Mouse (Mus musculus): Measurements from ENCODE around the gene Mef2d. TPM values are rescaled to one million over a fixed set of nuclear protein-coding genes. Genes with fewer than 3 reads are reported as not detected.

The Mef2d gene
- polyA plus RNA-seq, 1 experiment from 2014 or later, result 21.5 TPM

DNA sequence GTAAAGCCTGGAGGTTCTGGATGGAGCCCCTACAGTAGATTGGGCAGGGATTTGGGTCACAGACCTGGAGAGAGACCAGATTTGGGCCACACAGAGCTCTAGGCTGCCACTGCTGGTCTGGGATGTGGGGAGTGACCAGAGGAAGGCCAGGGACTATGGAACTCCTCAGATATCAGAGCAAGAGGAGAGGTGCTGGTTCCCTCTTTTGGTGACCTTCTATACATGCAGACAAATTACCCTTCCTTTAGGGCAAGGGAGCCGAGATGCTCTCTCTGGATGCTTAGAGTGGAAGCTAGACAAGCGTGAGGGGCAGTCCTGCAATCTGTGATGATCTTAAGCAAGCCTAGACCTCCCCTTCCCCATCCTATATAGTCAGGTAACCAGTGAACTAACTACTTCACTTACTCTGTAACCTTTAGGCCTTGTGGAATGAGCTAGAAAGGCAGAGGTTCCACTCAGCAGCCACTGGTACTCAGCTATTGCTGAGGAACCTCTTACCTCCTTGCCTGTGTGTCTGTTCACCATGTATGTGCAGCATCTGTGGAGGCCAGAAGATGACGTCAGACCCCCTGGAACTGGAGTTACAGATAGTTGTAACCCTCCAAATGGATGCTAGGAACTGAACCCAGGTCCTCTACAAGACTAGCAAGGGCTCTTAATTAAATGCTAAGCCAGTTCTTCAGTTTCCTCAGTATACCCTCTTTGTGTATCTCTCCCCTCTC lies 11.3 kb downstream of the Mef2d start:
- no peak overlapping the region for H3K27ac ChIP-seq
- H3K4me1 ChIP-seq, result peaks cover 40% of the 10 kb centered on the region
- no peak overlapping the region for H3K9ac ChIP-seq
- no peak overlapping the region for H3K4me3 ChIP-seq (replicated peaks)
- no peaks in the 10 kb centered on the region for H3K27me3 ChIP-seq
- H3K4me2 ChIP-seq, result no peak overlapping the region
- H3K36me3 ChIP-seq, result peaks cover 29% of the 10 kb centered on the region
- H3K9me3 ChIP-seq (replicated peaks), result no peaks in the 10 kb centered on the region
- 83% methylated on average over 3 of the region's 3 CpGs for WGBS
- no peak for ATAC-seq (replicated peaks; ENCODE audit: low FRiP score)

DNA sequence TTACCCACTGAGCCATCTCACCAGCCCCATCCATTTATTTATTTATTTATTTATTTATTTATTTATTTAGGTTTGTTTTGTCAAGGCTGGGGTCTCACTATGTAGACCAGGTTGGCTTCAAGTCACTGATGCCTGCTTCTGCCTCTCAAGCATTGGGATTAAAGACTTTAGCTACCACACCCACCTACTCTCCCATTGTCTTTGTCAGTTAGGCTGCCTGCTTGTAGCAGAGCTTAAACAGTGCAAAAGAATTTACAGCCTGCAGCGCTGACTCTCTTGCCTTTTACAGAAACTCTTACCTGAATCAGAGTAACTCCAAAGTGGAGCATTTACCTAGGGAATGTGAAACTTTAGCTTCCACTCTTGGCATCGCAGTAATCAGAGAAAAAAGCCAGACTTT lies 12.1 kb downstream of the Mef2d start:
- H3K36me3 ChIP-seq, result peaks cover 37% of the 10 kb centered on the region
- WGBS, result 74% methylated on average over 2 of the region's 2 CpGs
- peaks cover 33% of the 10 kb centered on the region for H3K4me1 ChIP-seq
- no peak overlapping the region for H3K27ac ChIP-seq
- no peaks in the 10 kb centered on the region for H3K9me3 ChIP-seq (replicated peaks)
- no peak overlapping the region for H3K4me2 ChIP-seq
- H3K4me3 ChIP-seq (replicated peaks), result no peak overlapping the region
- H3K9ac ChIP-seq, result no peak overlapping the region
- H3K27me3 ChIP-seq, result no peaks in the 10 kb centered on the region
- no peak for ATAC-seq (replicated peaks; ENCODE audit: low FRiP score)

DNA sequence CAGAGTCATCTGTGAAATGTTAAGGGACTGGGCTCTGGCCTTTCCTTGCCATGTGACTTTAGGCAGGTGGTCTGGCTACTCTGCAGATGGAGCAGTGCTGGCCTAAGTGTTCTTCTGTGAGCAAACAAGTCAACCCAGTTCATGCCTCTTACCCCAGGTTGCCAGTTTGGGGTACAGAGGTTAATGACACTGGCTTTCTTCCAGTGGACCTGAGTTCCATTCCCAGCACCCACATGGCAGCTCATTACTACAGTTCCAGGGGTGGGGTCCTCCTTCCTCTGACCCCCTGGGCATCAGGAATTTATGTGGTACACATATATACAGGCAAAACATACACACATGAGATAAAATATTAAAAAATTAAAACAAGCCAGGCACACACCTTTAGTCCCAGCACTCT lies 14.6 kb downstream of the Mef2d start:
- H3K4me1 ChIP-seq, result peaks cover 11% of the 10 kb centered on the region
- H3K4me3 ChIP-seq (replicated peaks), result no peak overlapping the region
- ATAC-seq (replicated peaks; ENCODE audit: low FRiP score), result no peak
- peaks cover 63% of the 10 kb centered on the region for H3K36me3 ChIP-seq
- no peaks in the 10 kb centered on the region for H3K9me3 ChIP-seq (replicated peaks)
- H3K4me2 ChIP-seq, result no peak overlapping the region
- H3K9ac ChIP-seq, result no peak overlapping the region
- H3K27ac ChIP-seq, result no peak overlapping the region
- no peaks in the 10 kb centered on the region for H3K27me3 ChIP-seq

DNA sequence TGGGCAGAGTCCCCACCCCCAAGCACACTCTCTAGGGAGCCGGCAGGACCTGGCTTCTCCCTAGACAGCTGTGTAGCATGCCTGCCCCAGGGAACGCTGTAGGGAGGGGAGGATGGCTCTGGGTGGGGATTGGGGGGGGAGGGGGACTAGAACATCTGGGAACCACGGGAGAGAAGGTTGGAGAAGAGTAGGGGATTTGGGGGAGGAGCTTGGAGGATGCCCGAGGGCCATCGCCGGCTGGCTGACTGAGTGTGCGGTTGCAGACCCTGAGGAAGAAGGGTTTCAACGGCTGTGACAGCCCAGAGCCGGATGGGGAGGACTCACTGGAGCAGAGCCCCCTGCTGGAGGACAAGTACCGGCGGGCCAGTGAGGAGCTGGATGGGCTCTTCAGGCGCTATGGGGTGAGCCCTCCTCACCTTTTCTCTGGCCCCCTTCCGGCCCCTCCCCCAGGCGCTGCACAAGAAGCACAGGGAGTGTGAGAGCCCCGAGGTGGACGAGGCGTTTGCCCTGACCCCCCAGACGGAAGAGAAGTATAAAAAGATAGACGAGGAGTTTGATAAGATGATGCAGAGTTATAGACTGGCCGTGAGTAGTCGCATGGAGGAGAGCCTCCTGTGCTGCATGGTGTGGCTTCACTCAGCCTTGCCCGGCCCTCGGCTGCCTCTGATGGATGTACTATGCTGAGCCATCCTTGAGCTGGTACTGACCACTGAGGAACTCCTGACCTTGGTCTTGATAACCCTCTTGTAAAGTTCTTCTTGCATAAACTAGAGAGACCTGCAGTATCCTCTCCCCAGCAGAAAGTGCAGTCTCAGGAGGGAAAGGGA lies 15.8 kb downstream of the Mef2d start:
- peaks cover 17% of the 10 kb centered on the region for H3K4me1 ChIP-seq
- H3K9ac ChIP-seq, result no peak overlapping the region
- H3K27me3 ChIP-seq, result no peaks in the 10 kb centered on the region
- 0 out of 2 replicates have a peak overlapping the region, but pooled peaks have one; percentile 5 for H3K4me2 ChIP-seq
- H3K4me3 ChIP-seq (replicated peaks), result no peak overlapping the region
- no peaks in the 10 kb centered on the region for H3K9me3 ChIP-seq (replicated peaks)
- 18% methylated on average over 23 of the region's 23 CpGs for WGBS
- ATAC-seq (replicated peaks; ENCODE audit: low FRiP score), result peak; percentile 74
- no peak overlapping the region for H3K27ac ChIP-seq
- peaks cover 74% of the 10 kb centered on the region for H3K36me3 ChIP-seq

DNA sequence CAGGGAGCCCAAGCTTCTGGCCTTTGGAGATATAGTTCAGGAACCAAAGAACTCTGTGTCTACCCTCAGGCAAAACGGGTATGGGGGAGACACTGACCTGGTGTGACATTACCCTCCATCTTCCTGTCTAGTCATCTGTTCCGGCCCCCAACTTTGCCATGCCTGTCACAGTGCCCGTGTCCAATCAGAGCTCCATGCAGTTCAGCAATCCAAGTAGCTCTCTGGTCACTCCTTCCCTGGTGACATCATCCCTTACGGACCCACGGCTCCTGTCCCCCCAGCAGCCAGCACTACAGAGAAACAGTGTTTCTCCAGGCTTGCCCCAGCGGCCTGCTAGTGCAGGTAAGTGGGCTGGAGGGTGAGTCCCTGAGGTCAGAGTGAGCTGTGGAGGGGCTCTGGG lies 16.8 kb downstream of the Mef2d start:
- H3K4me1 ChIP-seq, result peaks cover 21% of the 10 kb centered on the region
- no peaks in the 10 kb centered on the region for H3K9me3 ChIP-seq (replicated peaks)
- no peak overlapping the region for H3K4me2 ChIP-seq
- H3K4me3 ChIP-seq (replicated peaks), result no peak overlapping the region
- H3K27ac ChIP-seq, result no peak overlapping the region
- WGBS, result 77% methylated on average over 6 of the region's 6 CpGs
- H3K36me3 ChIP-seq, result peaks cover 83% of the 10 kb centered on the region
- H3K27me3 ChIP-seq, result no peaks in the 10 kb centered on the region
- no peak overlapping the region for H3K9ac ChIP-seq
- ATAC-seq (replicated peaks; ENCODE audit: low FRiP score), result no peak

DNA sequence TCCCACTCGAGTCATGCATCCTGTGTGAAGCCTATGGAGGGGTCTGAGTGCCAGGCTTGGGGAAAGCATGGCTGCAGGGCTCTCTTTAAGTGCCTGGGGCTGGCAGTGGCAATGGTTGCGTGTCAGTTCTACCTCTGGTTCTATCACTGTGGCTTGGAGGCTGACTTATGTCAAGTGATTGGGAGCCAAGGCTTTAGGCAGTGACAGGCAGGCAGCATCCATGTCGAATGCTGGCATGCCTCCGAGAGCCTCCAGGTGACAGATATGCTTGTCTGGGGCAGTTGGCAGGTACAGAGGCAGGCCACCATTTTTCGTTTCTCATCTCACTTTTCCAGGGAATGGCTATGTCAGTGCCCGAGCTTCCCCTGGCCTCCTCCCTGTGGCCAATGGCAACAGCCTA lies 18.7 kb downstream of the Mef2d start:
- Histone ChIP-seq H3K27ac (no peak overlapping the region), H3K4me1 (peaks cover 32% of the 10 kb centered on the region), H3K36me3 (peaks cover 91% of the 10 kb centered on the region), H3K9ac (no peak overlapping the region), H3K4me2 (no peak overlapping the region), H3K4me3 (replicated peaks) (no peak overlapping the region), H3K27me3 (no peaks in the 10 kb centered on the region), H3K9me3 (replicated peaks) (no peaks in the 10 kb centered on the region)
- WGBS, result 79% methylated on average over 6 of the region's 6 CpGs
- ATAC-seq (replicated peaks; ENCODE audit: low FRiP score), result no peak

DNA sequence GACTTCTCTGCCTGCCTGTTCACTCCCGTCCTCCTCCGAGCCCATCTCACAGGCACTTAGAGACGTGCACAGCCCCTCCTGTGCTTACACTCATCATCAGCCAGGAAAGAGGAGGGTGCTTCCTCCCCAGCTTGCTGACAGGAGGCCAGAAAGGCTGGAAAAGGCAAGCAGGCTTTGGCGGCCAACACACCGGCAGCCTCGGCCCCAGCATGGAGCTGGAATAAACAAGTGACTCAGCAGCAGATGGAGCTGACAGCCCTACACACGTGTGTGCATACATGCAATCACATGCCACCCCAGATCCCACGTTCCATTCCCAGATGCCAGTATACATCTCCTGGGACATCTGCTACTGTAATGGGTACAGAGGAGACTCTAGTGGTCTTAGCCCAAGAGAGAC lies 20.1 kb downstream of the Mef2d start:
- 87% methylated on average over 8 of the region's 8 CpGs for WGBS
- Histone ChIP-seq H3K27ac (no peak overlapping the region), H3K27me3 (no peaks in the 10 kb centered on the region), H3K4me1 (peaks cover 30% of the 10 kb centered on the region), H3K36me3 (peaks cover 90% of the 10 kb centered on the region), H3K9ac (no peak overlapping the region), H3K9me3 (replicated peaks) (no peaks in the 10 kb centered on the region), H3K4me2 (no peak overlapping the region), H3K4me3 (replicated peaks) (no peak overlapping the region)
- ATAC-seq (replicated peaks; ENCODE audit: low FRiP score), result no peak

DNA sequence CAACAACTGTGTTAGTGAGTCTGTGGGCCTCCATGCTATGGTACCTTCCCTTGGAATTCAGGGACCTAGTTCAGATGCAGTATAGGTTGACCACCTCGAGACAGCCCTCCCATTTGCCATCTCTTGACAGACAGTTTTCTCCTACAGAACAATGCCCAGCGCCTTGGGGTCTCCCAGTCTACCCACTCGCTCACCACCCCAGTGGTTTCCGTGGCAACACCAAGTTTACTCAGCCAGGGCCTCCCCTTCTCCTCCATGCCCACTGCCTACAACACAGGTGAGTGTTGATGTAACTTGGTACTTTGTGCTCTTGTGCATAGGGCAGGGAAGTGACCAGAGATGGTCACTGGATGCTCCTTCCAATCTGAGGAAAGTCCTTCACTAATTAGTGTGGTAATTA lies 20.6 kb downstream of the Mef2d start:
- Histone ChIP-seq H3K4me2 (no peak overlapping the region), H3K36me3 (peaks cover 95% of the 10 kb centered on the region)

DNA sequence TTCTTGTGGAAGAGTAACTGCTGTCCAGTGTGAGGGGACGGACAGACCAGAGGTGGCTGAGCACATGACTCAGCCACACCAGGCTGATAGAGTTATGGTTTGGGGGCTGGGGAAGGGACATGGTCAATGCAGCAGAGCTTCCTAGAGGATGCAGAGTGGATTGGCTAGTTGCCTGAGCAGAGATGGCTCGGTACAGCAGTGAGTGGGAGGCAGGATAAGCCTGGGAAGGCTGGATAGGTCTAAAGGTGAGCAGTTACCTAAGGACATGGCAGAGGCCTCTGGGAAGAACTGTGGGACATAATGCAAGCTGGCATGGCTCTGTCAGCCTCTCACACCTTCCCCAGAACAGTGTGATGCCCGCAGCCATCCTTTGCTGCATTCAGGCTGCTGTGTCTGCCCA lies 21.7 kb downstream of the Mef2d start:
- H3K4me2 ChIP-seq, result no peak overlapping the region
- H3K9me3 ChIP-seq (replicated peaks), result no peaks in the 10 kb centered on the region
- H3K4me3 ChIP-seq (replicated peaks), result no peak overlapping the region
- ATAC-seq (replicated peaks; ENCODE audit: low FRiP score), result peak; percentile 51; the same call in 1 of the 2 replicates
- H3K27me3 ChIP-seq, result no peaks in the 10 kb centered on the region
- H3K27ac ChIP-seq, result peak overlapping the region; percentile 71
- peaks cover 97% of the 10 kb centered on the region for H3K36me3 ChIP-seq
- WGBS, result 58% methylated on average over 3 of the region's 3 CpGs
- peaks cover 21% of the 10 kb centered on the region for H3K4me1 ChIP-seq
- no peak overlapping the region for H3K9ac ChIP-seq

More for the DNA sequence above, 20.6 kb downstream of the Mef2d start:
- Histone ChIP-seq H3K4me1 (peaks cover 25% of the 10 kb centered on the region), H3K9me3 (replicated peaks) (no peaks in the 10 kb centered on the region), H3K4me3 (replicated peaks) (no peak overlapping the region), H3K27ac (no peak overlapping the region), H3K27me3 (no peaks in the 10 kb centered on the region), H3K9ac (no peak overlapping the region)
- WGBS, result 90% methylated on average over 4 of the region's 4 CpGs
- no peak for ATAC-seq (replicated peaks; ENCODE audit: low FRiP score)

DNA sequence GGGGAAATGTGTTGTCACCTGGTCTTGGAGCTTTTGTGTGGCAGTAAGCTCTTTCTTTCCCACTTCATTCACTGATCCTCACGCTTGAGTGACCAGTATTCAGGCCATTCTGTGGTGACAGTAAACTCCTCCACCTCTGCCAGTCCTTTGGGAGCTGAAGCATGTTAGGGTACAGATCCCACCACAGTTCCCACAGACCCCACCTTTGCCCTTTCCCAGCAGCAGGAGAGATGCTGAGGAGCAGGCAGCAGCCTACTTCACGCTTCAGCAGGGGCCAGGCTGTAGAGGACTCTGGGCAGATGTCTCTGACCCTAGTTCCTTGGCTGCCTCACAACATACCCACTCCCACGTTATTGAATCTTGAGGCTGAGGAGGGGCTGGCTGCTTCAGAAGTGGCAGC lies 22.1 kb downstream of the Mef2d start:
- ATAC-seq (replicated peaks; ENCODE audit: low FRiP score), result peak; percentile 44
- Histone ChIP-seq H3K9me3 (replicated peaks) (no peaks in the 10 kb centered on the region), H3K27ac (peak overlapping the region; percentile 71), H3K4me2 (no peak overlapping the region), H3K4me3 (replicated peaks) (no peak overlapping the region), H3K27me3 (no peaks in the 10 kb centered on the region), H3K9ac (no peak overlapping the region), H3K4me1 (peaks cover 21% of the 10 kb centered on the region), H3K36me3 (peaks cover 97% of the 10 kb centered on the region)
- WGBS, result 61% methylated on average over 3 of the region's 3 CpGs

DNA sequence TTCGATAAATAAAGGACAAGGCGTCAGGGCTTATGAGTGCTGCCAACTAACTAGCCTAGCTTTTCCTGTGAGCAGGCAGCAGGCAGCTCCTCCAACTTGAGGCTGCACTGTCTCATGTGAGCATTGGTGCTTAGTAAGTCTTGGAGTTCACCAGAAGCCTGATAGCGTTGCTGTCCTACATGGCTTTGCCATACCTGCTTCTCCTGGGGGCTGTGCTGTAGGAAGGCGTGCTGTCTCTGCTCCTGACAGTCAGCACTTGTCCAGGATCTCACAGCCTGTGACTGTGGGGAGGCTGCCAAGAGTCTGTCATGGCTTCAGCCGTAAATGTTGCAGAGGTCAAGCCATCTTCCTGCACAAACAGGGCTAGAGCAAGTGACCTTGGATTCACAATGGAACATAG lies 23.9 kb downstream of the Mef2d start:
- Histone ChIP-seq H3K4me2 (no peak overlapping the region), H3K27me3 (no peaks in the 10 kb centered on the region), H3K9me3 (replicated peaks) (no peaks in the 10 kb centered on the region), H3K9ac (no peak overlapping the region), H3K27ac (no peak overlapping the region), H3K4me3 (replicated peaks) (no peak overlapping the region), H3K36me3 (peaks cover 97% of the 10 kb centered on the region), H3K4me1 (peaks cover 21% of the 10 kb centered on the region)
- no peak for ATAC-seq (replicated peaks; ENCODE audit: low FRiP score)
- 82% methylated on average over 5 of the region's 5 CpGs for WGBS

DNA sequence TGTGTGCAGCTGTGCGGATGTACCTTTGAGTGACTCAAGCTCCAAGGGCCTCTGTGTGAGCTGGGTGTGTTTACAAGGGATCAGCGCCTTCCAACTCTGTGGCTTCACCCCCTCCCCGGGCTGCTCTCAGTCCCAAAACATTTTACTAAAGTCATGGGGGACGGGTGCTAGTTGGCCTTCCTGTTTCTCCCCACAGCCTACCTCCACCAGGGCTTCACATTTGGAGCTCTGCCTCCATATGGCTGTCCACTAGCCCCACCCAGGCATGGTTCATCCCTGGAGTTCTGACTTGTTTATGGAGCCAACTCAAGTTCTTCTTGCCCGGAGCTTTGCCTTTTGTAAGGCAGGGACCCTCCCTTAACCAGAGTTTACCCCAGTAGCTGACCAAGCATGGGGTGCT lies 28.2 kb downstream of the Mef2d start:
- Histone ChIP-seq H3K27ac (no peak overlapping the region), H3K27me3 (no peaks in the 10 kb centered on the region), H3K9me3 (replicated peaks) (no peaks in the 10 kb centered on the region), H3K9ac (no peak overlapping the region), H3K4me3 (replicated peaks) (no peak overlapping the region), H3K36me3 (peaks cover 90% of the 10 kb centered on the region), H3K4me2 (no peak overlapping the region), H3K4me1 (no peaks in the 10 kb centered on the region)
- 84% methylated on average over 5 of the region's 5 CpGs for WGBS
- no peak for ATAC-seq (replicated peaks; ENCODE audit: low FRiP score)
